Mouse (Mus musculus): Measurements from ENCODE around the gene Rnf167.

GRCm38 (mm10) chr11:70652029-70652883 lies 5.2 kb downstream of the Rnf167 start:
- TF ChIP-seq CTCF (IDR thresholded peaks at IDR 0.05; ENCODE audit: control insufficient read depth, insufficient read depth, low read length) (no peak), POLR2A (IDR thresholded peaks at IDR 0.05; ENCODE audit: borderline replicate concordance, control insufficient read depth, low read depth, low read length) (no peak)

Data from bone marrow, adult 2 months (tissue).